Mouse (Mus musculus) embryo, embryonic 11 days (tissue): ENCODE results near the gene Armc2.

Experiments used
- DNase-seq: peaks from one replicate; pipeline ENCODE4 v3.0.0-alpha.2; 2015

Armc2 gene

DNA sequence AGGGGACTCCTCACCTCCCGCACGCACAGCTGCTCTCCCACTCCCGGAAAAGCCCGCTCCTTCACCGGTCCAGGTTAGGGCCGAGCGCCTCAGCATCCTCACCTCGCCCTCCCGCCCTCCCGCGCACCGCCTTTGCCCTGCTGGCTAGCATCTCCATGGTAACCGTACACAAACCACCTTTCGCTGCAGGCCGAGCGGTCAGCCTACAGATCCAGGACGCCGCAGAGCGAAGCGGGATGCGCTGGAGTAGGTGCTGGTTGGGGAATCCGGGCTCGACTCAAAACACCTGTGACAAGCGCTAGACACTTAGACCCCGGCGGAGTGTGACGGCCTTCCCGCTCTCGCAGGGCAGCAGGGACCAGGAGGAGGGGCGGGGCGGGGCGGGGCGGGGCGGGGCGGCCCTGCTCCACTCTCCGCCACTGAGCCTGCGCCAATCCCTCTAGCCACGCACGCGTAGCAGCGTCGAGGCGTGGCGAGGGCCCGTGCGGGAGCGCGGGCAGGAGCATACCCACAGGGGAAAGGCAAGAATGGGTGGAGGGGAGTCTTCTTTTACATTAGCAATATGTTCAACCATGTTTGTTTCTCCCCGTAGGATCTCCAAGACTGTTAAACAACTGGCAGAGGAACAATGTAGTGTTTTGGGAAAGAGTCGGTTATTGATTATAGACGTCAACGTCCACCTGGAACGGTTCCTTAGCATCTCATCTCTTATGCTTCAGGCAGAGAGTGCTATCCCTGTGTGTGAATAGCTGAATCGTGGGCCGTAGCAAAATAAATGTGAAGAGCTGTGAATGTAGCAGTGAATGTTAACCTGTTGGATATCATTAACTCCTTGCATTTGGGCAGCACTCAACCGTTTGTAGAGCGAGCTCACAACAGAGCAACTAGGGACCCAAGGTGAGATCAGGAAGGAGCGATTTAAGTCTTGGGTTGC, at the start of gene Armc2:
TSS of gene Armc2 (minus strand) at position 427 of the 934 bp plus-strand sequence.
- DNase-seq: peak; percentile 87

DNA sequence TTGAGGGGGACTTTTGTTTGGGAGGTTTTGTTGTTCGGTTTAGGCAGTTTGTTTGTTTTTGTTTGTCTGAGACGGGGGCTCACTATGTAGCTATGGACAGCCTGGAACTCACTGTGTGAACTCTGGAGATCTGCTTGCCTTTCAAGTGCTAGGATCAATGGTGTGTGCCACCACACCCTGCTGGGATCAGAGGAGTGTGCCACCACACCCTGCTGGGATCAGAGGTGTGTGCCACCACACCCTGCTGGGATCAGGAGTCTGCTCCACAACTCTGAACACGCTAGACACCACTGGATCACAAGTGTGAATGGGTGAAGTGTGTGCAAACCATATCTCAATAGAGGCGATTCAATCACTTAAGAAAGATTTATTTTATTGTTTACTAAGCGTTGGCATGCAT, 46.2 kb upstream of the Armc2 start:
- DNase-seq: no peak

DNA sequence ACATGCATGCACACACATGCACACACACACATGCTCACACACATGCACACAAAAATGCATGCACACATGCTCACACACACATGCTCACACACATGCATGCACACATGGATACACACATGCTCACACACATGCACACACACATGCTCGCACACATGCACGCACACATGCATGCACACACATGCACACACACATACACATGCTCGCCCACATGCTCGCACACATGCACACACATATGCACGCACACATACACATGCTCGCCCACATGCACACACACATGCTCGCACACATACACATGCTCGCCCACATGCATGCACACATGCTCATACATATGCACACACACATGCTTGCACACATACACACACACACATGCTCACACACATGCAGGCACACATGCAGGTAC, 41.3 kb upstream of the Armc2 start:
- DNase-seq: no peak

DNA sequence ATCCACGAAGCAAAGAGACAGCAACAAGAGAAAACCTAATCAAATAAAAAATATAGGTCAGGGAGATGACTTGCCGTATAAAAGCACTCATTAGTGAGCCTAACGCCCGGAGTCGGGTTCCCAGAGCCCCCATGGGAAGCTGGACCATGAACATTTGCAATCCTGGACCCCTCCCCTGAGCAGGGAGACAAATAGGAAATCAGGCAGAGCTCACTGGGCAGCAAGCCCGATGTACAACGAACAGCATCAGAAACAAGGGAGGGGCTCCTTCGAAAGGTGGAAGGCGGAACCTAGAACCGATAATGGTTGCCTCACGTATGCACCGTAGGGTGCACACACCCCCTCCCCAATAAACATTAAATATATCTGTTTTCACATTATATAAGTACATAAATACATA, 39.5 kb upstream of the Armc2 start:
- DNase-seq: no peak

DNA sequence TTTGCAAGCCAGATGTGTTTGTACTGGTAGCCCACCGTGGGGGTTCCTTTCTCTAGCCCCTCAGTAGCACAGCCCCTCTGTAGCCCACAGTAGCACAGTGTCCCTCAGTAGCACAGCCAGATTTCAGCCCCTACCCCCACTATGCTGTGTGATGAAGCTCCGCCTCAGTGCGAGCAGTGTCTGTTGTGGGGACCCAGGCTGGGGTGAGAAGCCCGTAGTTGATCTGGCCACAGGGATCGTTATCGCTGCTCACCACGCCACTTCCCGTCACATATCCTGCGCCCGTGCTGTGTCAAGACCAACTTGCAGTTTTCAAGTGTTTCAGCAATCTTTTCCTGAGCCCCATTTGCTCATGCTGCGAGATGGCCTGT, 39.0 kb upstream of the Armc2 start:
- peak; percentile 22 for DNase-seq

DNA sequence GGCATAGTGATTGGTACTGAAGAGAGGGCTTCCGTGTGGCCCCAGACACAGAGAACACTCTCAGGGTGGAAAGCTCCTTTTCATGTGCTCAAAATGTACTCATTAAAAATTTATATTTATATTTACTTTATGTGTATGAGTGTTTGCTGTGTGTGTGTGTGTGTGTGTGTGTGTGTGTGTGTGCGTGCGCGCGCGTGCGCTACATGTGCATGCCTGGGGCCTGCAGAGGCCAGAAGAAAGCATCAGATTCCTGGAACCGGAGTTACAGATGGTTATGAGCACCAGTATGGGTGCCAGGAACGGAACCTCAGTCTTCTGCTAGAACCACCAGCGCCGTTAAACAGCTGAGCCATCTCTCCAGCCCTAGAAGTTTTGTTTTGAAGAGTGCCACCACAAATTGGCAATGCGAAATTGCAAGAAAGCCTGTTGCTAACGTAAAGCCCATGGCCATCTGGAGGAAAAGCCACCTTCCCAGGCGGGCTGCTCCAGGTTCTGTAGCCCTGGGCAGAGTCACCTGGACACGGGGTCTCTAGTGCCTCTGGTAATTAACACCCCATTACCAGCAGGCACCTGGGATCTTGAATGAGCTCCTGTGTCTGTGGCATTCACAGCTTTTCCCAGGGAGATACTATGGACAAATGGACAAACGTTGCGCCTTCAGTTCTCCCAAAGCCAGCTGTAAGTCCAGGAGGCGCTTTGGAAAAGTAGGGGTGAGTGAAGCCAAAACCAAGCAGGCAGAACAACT, 38.4 kb upstream of the Armc2 start:
- DNase-seq: no peak

DNA sequence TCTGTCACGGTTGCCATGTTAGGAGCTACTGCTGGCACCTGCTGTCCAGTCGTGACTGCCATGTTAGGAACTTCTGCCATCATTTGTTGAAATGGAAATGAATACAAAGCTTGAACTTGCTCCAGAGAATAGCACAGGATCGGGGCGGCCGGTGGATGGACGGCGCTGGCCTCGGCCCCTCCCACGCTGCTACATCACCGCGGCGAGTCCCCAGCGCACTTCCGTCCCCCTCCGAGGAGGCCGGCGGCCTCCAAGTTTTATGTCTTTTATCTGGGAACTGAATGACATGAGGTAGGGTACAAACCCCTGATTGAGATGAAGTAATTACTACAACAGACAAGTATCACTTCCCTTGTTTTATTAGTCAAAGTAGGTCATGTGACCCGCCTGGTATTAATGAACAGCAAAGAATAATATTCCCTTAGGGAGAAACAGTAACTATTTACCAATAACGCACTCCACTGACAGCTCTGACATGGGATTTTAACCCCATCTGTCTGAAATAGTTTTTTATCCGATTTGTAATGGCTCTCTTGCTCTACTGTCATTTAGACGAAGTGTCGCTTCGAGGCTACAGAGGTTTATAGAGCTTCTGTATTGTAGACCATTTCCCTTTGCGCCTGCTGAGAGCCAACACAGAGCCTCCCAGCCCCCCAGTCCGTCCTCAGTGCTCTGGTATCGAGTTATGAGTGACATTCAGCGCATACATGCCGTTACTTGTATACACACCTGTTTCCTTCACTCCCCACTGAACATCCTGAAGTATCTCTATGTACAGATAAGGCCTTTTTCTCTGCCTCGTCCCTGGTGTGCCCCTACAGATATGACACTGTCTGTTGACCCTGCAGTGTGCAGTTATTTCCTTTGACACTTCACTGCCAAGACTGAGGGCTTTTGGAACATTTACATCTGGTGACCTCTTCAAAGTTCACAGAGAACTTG, 37.3 kb upstream of the Armc2 start:
- no peak for DNase-seq

DNA sequence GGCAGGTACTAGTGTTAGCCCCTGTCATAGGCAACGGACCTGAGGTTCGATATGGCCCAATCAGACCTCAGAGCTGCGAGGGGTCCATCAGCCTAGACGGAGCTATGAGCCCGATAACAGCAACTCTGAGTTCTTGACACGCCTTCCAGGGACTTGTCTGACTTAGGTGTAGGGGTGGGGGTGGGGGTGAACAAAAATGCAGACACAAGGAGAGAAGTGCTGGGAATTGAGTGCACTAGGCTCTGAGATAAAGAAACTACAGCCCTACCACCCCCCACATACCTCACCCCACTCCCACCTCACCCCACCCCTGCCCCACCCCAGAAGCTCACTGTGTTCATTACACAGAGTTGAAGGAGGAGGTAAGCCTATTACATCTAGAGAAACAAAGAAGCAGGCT, 32.8 kb upstream of the Armc2 start:
- DNase-seq: no peak

DNA sequence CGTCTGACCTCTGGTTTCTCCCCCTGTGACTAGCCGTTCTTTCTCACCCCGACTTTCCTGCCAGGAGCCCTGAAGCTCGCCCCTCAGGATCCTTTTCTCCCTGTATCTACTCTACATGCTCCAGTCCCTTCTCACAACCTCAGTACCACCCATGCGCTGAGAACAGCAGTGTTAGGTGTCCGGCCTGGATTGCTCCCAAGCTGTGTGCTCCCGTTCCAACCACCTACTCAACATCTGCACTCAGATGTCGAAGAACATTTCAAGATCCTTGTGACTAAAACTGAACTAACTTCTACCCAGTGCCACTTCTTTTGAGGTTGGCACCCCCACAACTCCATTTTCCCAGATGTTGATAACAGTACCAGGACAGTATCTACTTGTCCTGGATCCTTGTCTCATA, 30.4 kb upstream of the Armc2 start:
- DNase-seq: no peak

DNA sequence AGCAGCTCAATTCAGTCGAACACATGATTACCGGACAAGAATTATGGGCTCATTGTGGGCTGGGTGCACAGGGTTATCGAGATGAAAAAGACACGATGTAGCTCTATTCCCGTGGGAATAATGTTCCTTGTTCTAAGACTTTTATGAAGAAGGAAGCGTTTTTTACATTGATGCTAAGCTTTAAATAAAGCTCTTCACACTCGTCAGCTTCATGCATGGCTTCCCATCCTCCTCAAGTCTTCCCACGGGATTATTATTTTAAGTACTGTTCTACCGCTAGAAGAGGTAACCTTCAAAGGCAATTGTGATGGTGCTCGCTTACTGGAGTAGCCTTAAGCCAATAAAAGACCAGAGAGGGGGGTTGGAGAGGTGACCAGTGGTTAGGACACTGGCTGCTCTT, 26.3 kb upstream of the Armc2 start:
- DNase-seq: no peak

DNA sequence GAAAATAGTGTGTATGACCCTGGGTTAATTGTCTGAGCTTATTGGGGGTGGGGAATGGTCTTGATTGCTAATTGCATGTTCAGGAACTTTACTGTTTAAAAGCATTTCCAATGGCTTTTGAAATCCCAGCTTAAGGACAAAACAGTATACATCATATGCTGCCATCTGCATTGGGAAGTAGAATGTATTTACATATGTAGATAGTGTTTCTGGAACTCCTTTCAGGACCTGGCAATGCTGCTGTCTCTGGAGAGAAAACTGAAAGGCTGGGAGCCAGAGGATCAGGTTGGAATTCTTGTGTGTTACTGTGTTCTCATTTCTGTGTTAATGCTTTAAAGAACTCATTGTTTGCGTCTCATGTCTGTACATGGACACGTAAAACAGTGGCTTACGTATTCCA, 25.1 kb upstream of the Armc2 start:
- DNase-seq: no peak

DNA sequence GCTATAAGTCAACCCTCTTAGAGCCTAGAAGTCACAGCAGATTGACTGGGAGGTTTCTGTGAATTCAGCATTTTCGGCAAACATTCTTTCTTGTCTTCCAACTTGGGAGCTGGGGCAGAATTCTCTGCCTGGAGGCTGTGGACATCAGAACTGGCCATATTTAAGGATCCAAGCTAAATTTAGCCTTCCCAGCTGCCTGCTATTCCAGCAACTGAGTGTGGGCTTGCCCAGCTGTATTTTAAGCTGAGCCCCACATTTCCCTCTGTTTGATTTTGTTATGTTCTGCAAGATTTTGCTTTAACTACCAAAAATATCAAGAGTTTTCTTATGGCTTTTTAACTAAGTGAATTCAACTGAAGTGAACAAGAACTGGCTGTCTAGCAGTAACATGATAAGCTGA, 24.6 kb upstream of the Armc2 start:
- DNase-seq: no peak

DNA sequence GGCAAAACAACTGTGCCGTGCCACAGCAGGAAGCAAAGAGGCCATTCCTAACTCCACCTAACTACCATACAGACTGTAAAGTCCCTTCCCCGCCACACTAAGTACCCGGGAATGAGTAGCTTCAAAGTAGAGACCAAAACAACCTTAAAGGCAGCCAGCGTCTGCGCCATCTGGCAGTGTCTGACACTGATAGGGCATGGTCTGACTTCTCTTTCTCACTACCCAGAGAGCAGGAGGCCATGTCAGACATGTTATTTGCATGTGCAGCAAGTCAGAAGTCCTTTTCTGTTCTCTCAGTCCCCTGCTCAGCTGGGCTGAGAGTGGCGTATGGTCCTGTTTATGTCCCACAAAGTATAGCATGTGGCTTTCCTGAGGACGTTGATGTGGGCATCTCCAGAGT, 23.8 kb upstream of the Armc2 start:
- DNase-seq: no peak

DNA sequence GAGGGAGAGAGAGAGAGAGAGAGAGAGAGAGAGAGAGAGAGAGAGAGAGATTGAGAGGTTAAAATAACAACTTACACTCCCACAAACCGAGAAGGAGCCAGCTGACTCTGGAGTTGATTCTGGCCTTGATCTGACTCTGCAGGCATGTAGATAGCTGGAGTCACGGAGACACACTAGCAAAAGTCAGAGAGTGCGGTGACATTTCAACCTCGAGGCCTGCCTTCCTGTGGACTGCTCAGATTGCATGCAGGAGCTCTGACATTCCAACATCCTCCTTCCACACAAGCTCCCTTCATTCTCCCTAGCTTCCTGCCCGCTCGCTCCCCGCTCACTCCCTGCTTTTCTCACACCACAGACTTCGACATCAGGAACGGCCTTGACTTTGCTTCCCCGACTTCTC, 20.3 kb upstream of the Armc2 start:
- peak; percentile 33 for DNase-seq

DNA sequence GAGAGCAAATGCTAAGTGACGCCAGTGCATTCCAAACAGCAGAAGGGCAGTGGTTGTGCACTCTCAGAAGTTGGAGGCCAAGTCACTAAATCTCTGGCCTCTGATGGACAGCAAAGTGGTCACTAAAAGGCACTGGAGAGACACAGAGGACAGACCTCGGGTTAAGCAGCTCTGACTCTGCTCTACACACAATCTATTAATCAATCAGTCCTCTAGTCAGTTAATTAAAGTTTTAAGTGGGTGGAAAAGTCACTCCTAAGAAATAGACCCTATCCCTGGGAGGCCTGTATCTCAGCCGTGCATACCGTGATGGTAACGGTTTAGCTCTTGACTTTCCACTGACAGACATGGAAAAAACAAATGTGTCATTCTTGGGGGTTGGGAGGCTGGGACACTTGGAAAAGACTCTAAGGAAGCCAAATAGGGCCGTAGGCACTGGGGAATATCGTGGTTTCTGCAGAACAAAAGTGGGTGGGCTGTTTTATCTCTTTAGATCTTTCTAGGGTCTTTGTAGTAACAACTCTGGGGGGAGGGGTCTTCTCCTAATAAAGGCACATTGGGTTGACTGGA, 19.1 kb upstream of the Armc2 start:
- no peak for DNase-seq

DNA sequence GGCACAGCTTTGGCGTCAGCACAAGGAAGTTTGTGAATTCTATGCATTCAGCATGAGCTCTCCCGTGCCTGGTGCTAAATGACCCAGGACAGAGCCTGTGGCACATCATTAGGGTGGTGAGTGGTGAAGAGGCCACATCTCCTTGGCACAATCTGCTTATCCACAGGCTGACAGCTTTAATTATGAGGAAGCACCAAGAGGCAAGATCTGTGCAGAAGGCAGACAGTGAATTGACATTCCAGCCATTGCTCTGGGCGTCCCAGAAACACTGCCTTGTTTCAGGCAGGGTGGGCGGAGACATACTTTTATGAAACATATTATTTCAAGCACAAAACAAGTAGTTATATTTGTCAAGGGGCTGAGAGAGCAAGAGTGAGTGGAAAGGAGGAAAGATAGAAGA, 18.6 kb upstream of the Armc2 start:
- DNase-seq: peak; percentile 19

DNA sequence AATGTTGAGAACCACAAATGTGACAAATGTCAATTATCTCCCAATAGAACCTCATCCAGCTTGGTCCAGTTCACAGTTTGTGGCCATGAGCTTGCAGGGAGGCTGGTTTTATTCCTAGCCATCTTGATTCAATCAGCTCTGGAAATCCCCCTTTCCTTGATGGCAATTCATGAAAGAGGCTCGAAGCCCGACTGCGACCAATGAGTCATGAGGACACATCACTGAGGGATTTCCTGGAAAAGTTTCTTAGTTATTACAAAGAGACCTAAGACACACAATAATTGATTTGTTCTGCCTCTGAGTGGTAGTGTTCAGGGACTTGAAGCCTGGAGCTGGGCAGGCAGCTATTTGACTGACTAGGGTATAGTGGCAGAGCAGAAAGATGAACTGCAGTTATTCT, 15.3 kb upstream of the Armc2 start:
- no peak for DNase-seq

DNA sequence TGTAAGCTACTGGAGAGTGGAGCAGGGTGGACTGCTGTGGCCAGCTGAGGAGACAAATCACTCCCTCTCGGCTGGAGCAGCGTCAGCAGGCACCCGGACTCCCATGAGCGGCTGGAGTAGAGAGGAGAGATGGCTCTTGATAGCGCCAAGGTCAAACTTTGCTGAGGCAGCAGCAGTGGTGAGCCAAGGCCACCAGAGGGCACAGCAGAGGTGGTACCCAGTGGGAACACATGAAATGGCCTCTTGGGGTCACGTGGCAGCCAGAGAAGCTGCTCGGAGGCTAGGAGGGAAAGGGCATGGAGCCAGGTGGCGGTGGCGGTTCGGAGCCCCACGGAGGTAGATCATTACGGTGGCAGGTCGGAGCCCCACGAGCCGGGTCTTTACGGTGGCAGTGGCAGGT, 12.8 kb upstream of the Armc2 start:
- DNase-seq: peak; percentile 87

DNA sequence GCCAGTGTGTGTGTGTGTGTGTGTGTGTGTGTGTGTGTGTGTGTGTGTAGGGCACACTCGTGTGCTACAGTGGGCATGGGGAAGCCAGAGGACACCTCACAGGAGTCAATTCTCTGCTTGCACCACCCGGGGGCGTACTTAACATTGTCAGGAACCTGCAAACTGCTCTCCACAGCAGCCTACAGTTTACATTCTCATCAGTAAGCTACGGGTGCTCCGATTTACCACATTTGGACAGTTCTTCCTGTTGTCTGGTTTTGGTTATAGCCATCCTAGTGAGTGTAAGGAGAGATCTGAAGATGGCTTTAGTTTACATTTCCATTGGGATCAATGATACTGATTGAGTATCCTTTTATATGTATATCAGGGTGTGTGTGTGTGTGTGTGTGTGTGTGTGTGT, 11.3 kb upstream of the Armc2 start:
- no peak for DNase-seq

DNA sequence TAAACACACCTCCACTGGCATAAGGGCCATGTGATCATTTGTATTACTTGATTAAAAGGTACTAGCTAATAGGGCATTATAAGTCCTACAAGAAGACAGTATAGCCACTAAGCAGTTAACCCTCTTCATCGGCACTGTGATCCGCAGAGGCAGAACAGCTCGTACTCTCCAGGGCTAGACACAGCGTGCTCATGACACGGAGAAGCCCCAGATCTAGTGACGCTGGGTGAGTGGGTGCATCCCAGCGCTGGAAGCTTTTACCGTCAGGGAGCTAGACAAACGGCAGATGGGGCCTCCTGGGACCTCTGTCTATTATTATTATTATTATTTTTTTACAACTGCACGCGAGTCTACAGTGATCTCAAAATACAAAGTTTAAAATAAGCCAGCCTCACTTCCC, 9.1 kb upstream of the Armc2 start:
- no peak for DNase-seq

DNA sequence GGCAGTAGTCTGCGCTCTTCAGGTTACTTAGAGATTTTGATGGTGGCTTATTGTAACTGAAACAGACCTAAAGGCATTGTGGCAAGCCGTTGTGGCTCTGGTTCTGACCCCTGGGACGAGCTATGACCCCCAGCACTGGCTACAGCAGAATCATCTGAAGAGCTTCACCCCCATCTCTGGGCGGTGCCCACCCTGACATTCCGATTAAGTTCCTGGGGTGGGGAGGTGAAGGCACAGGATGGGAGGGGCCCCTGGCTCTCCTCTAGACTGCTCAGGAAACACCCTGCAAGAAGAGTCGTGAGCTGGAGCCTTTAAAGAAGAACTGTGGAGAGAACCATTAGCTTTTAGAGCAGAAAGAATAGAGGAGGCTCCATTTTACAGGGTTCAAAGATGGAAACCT, 6.2 kb upstream of the Armc2 start:
- DNase-seq: no peak

DNA sequence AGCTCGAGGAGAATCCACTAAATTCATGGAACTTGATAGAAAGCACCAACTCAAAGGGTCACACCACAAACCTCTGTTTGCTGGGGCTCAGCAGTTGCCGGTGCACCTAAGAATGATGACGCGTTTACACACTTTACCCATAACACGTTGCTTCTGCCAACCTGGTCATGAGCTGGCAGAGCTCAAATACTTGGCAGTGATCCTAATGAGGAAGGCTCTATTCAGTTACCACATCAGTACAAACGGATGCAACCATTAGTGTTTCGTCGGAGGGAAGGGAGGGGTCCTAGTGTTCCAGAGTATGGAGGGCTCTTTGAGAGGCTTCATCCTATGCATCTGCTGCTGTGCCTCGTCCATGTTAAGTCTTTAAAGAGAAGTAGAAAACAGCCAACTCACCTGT, 3.3 kb upstream of the Armc2 start:
- DNase-seq: no peak

DNA sequence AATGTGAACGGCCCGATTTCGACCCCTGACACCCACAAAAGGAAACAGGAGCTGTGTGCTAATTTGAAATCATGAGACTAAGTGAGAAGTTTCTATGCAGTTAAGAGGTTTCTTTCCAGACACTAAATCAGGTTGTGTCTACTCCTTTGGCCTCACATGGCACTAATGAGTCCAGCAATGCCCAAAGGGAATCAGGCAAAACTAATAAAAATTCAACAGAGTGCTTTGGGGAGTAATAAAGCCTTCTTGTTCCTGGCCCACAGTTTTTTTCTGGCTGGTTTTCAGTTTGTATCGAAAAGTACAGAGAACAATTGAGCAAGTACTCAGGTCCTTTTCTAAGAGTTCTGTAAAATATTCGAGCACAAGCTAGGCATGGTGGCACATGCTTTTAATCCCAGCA, 4.2 kb downstream of the Armc2 start:
- DNase-seq: no peak
